Mouse (Mus musculus) thymus, adult 18-20 months (tissue): ENCODE results near the gene Timm29.

Experiments
- DNase-seq, 2 experiments: peaks; one replicate each; pipeline ENCODE4 v3.0.0; 2022; ENCODE audit warnings: mixed read lengths in 2 of 2

Timm29 gene

DNA sequence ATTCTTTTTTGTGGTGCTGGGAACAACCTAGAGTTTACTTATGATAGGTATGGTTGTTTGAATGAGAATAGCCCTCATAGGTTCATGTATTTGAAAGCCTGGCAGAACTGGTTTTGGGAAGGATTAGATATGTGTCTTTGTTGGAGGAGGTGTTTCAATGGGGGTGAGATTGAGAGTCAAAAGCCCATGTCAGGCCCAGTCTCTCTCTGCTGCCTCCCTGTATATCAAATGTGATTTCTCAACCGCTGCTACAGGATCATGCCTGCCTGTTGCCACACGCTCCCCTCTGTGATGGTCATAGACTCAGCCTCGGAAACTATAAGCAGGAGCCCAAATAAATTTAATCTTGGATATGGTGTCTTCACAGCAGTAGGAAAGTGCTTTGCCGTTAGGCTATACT is 27.7 kb downstream of the Timm29 start:
- no peak for DNase-seq

- no peak for DNase-seq
These were observed 30.2 kb downstream of the Timm29 start for GRCm38 (mm10) chr9:21622676-21623075.

DNA sequence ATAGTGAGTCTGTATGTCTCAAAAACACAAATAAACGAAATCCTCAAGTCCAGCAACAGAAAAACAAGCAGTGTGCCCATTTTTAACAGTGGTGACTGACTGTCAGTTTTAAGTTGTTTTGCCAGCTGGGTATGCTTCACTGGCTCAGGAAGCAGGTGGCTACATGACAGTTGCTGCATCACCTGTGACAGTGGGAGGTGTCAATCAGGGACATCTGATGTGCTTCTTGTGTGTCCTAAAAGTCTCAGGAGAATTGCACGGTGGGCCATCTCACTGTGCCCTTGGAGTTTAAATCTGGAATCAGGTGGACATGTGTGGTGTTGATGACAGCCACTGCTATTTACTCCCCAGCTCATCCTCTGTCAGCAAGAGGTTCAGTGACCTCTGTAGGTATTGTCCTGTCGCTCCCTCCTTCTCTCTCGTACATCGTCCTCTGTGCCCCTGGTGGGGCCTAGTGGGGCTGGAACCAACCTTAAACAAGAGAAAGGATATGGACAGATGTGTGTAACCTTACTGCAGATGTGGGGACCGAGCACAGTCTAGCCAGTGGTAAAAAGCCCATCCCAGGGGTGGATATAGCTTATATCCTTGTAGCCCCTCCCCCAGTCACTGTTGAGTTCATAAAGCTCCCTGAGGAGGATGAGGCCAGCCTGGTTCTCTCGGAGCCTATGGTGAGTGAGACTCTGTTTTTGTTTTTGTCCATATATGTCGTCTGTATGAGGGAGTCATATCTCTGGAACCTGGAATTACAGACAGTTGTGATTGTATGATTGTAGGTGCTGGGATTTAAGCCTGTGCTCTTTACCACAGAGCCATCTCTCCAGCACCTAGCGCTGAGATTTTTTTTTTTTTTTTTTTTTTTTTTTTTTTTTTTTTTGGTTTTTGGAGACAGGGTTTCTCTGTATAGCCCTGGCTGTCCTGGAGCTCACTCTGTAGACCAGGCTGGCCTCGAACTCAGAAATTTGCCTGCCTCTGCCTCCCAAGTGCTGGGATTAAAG is 33.1 kb downstream of the Timm29 start:
- peak; percentile 49 to 77 for DNase-seq

- DNase-seq = no peak
These were observed 34.0 kb downstream of the Timm29 start for GRCm38 (mm10) chr9:21626571-21626970.

- DNase-seq = peak; percentile 30 to 42
These were observed 34.7 kb downstream of the Timm29 start for GRCm38 (mm10) chr9:21627145-21627795.

DNA sequence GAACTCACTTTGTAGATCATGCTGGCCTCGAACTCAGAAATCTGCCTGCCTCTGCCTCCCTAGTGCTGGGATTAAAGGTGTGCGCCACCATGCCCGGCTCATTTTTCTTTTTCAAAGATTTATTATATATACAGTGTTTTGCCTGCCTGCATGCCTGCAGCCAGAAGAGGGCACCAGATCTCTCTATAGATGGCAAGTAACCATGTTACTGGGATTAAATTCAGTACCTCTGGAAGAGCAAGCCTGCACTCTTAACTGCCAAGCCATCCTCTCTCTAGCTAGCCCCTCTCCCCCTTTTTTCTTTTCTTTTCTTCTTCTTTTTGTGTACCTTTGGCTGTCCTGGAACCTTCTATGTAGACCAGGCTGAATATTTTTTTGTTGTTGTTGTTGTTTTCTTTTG is 38.2 kb downstream of the Timm29 start:
- DNase-seq = peak; percentile 30 to 43

DNA sequence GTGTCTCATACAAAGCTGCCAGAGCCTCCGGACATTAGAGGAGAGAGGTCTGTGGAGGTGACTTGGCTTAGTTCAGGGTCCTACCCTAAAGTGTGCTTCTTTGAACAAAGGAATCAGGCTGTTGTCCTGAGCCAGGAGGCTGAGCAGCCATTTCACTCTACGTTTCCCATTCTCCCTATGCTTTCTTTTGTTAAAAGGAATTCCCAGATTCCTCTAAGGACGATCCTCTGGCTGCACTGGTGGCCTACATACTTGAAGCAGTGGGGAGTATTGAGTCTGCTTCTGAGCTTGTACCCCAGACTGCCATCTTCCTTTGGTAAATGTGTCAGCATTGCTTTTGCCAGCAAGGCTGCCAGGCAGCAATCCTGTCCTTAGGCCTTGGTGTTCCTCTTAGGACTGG is 40.6 kb downstream of the Timm29 start:
- DNase-seq = no peak

- no peak for DNase-seq
These were observed 43.1 kb downstream of the Timm29 start for GRCm38 (mm10) chr9:21635639-21636038.

DNA sequence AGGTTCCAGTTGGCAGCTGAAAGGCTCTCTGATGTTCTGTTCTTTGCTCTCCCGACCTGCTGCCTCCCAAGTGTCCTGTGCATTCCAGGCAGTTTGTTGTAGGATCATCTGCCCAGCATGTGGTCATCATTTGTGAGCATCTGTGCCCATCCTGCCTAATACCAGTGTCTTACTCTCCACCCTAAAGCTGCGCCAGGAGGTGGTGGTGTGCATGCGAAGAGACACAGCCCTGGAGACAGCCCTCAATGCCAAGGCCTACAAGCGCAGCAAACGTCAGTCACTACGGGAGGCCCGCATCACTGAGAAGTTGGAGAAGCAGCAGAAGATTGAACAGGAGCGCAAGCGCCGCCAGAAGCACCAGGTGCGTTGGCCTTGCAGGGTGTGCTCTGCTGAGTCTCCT is 46.5 kb downstream of the Timm29 start:
- DNase-seq = no peak
